Mouse (Mus musculus) layer of hippocampus, adult 8-10 months (tissue): ENCODE results near the gene Slc35e4. TPM values are rescaled to one million over a fixed set of nuclear protein-coding genes. Genes with fewer than 3 reads are reported as not detected.
A peak's percentile ranks its signal among the peaks of the same experiment; 100 is the strongest.
"Not testable (repeated sequence)": the region's sequence is repeated elsewhere in the genome, so short reads cannot be mapped to it uniquely, and the experiment has no call there.

Experiments used
- DNase-seq, 2 experiments: peaks; one replicate each; pipeline ENCODE4 v3.0.0; 2022; ENCODE audit warnings: low spot score in 2 of 2
- total RNA-seq, 4 experiments: library from RNA; stranded (reverse); gene quantifications; 2 replicates each; pipeline ENCODE4 v1.2.4; 2022

Gene Slc35e4
- 10 to 100 TPM; 15.0 to 19.8 (median 16.9) TPM for total RNA-seq

DNA sequence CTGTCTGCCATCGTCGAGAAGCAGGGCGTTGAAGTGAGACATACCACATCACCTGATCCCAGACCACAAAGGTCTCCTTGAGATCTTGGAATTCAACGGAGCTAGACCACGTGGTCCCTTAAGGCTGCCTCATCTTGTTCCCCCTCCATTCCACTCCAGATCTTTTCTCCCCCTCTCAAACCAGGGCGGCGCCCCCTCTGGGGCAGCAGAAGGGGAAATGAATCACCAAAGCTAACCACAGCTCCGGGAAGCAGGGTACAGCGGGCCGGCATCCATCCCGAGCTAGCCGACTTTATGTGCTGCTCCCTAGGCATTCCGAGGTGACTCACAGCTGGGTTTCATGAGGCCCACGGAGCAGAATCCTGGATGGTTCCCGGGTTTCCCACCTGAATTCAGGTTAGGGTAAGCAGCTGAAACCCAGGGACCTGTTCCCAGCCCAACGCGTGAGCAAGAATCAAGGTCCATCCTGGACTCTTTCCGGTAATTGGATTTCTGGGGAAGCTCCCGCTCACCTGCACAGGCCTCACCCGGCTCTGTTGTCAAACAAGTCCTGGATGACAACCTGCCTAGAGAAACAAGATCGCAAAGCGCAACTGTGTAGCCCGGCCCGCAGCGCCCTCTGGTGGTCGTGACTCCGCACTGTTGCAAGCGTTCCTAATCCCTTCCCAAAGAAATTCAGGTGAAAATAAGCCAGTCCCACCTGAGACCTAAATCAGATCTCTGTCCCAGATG is at the start of gene Slc35e4:
Gene Slc35e4 (minus strand): TSS at position 556 of the 732 bp plus-strand sequence.
- peak; percentile 58 to 81 for DNase-seq

DNA sequence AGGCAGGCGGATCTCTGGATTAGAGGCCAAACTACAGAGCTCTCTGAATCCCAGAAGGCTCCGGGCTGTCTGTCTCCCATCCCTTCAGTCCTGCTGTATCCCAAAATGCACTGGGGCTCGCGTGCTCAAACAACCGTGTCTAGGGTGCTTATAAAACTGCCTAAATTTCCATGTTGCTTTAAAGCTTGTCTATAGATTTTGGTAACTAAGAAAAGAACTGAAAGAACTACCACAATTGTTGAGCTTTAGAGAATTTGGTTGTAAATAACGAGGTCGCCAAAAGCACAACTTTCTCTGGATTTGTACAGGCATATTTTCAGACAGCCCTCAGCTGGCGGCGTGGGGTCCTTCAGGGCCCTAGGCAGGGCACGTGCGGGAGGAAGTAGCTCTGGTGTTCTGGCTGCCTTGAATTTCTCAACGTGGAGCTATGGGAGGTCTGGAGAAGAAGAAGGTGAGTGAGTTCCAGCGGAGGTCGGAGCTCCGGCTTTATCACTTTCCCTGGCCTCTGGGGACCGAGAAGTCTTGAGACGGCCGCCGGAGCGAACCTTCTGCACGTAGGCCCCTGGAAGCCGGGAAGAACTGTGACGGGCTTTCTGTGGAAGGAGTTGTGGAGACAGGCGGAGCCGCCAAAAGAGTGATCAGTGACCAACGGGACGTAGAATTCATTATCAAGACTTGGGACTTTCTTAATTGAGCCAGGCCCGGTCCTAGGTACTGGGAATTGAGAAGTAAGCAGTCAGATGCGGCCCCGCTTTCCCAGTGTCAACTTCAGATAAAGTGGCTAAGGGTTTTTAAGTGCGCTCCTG is 49.3 kb upstream of the Slc35e4 start, which contains the start of gene Pes1:
Gene Pes1 (plus strand): TSS at position 366 of the 806 bp plus-strand sequence.
- peak; percentile 77 to 87 for DNase-seq

DNA sequence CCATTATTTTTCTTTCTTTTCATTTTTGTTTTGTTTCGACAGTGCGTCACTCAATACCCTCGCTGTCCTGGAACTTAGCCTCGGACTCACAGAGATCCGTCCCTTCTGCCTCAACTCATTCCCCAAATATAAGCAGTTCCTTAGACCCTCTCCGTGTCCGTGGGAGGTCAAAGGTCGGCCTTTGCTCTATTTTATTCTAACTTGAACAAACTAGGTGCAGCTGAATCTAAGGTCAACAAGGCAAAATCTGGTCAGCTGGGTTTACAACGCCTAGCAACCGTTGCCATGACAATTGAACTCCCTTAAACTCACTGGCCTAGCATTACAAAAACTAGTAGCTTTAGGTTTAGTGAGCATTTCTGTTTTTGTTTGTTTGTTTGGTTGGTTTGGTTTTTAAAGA is 48.7 kb upstream of the Slc35e4 start:
- DNase-seq: no peak

- no peak for DNase-seq
Measured at GRCm38 (mm10) chr11:3961761-3962160, 47.3 kb upstream of the Slc35e4 start.

GRCm38 (mm10) chr11:3960901-3961300 is 46.4 kb upstream of the Slc35e4 start:
- DNase-seq: no peak

- not testable (repeated sequence) for DNase-seq
Measured at GRCm38 (mm10) chr11:3955371-3955770, 40.9 kb upstream of the Slc35e4 start.

DNA sequence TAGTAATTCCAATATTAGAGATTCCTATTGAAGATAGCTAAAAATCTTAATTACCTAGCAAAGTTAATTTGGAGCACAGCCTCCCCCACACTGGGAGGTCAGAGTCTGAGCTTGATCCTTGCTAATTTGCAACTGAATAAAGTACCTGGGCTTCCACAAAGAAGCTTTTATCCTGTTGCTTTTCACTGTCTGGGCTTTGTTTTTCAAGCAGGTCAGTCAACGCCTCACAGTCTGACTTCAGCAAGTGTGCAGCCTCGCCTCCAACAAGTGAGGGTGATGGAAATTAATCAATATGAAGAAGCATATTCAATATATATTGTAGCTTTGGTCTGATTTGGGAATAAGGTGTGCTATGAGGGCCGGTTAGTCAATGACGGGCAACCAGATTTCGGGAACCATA is 40.4 kb upstream of the Slc35e4 start:
- DNase-seq: not testable (repeated sequence)

DNA sequence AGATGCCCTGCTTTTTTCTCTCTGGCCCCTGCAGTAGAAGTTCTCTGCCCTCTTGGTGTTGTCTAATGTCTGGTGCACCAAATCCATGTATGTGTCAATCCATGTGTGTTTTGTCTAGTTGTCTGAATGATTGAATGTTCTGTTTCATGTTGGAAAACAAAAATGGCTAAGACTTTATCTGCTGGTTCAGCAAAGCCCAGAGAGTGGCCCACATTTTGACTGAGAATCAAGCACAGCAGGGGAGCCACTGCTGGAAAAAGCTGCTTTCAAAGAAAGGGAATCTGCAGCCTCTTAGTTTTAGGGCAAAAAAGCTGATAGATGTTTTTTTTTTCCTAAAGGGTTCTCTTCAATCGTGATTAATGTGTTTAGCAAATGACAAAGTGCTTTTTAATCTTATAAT is 31.9 kb upstream of the Slc35e4 start:
- no peak for DNase-seq

DNA sequence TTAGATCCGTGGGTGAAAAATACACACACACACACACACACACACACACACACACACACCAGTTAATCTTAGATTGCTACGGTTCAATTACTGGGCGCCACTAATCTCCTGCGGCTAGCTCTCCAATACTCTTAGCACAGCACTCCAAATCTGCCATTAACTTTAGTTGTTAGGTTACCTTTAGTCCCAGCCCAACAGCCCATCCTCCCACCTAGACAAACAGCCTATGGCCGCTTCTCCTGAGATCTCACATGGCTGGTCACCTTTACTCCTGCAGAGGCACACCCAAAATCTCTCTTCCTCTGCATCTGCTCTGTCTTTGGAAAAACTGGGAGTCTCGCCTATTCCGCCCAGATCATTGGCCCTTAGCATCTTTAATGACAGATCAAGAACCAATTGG is 26.9 kb upstream of the Slc35e4 start:
- no peak for DNase-seq

GRCm38 (mm10) chr11:3937321-3937874 is 22.9 kb upstream of the Slc35e4 start:
- DNase-seq: no peak

DNA sequence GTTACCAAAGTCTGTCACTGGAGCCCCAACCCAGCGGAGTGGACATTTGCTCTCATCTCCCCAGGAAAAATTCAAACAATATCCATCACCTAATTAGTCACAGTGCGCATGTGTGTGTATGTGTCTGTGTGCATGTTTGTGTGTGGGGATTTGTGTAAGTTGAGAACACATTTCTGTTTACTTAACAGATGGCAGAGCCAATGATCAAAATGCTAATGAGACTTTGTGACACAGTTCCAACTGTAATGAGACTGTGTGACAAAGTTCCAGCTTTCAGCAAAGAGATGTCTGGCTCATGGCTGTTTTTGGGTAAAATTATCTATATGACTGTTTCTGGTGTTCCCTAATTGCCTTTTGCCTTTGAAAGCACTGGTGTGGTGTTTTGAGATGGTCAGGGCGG is 21.9 kb upstream of the Slc35e4 start:
- DNase-seq: no peak

DNA sequence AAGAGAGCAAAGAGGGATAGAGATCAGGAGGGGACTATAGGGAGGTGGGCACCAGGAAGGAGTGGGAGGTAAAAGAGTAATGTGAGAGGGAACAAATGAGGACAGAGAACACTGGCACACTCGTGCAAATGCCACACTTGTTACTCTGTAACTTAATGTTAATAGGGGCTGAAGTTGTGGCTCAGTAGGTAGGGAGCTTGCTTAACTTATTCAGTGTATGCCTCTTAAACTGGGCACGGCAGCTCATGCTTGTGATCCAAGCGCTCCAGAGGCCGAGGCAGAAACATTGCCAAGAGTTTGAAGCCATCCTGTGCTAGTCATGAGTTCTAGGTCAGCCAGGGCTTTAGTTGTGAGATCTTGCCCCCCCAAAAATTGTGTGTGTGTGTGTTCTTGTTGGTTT is 20.7 kb upstream of the Slc35e4 start:
- no peak for DNase-seq

DNA sequence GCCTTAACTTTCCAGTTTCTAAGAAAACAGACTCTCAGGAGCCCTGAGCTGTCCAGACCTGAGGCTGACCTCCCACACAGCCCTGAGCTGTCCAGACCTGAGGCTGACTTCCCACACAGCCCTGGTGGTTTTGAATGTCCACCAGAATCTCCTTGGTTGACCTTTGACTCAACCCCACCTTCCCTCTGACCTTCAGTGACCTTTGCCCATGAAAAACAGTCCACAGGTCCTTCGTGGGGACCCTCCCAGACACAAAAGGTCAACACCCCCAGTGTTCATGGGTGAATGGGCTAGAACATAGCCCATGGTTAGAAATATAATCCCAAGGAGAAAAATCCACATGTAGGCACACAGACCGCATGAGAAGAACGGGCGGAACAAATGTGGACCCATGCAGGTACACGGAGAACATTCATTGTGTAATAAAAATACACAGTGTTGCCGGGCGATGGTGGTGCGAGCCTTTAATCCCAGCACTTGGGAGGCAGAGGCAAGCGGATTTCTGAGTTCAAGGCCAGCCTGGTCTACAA is 19.4 kb upstream of the Slc35e4 start:
- no peak for DNase-seq

DNA sequence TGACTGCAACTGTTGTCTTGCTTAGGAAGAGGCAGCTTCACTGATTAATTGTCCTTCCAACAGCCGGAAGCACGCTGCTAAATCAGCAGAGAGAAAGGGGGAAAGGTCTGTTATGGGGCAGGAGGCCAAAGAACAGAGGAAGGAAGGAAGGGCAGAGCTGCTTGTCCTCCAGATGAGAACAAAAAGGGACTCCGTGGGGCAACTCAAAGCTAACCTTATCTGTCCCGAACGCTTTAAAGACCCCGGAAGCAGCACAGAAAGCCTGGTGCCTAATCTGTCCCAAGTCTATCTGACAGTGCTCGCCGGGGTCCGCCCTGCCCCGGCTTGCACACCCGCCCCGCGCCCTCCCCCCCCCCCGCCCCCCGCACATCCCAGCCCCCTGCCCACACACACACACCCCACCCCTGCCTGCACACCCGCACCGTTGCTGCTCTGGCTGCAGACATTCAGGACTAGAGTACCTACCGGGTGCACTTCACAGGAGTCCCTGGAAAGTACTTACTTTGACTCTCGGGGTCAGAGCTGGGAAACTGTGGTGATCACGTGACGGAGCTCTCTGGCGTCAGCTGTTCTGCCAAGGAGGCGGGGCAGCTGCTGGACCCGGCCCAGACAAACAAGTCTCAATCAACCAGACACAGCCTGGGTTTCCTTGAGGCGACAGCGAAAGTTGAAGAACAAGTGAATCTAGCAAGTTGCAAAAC is 17.2 kb upstream of the Slc35e4 start, which contains the start of gene Tcn2:
Gene Tcn2 (minus strand): TSS at position 649 of the 701 bp plus-strand sequence.
- DNase-seq: peak in 1 of 2 experiments; percentile 63

DNA sequence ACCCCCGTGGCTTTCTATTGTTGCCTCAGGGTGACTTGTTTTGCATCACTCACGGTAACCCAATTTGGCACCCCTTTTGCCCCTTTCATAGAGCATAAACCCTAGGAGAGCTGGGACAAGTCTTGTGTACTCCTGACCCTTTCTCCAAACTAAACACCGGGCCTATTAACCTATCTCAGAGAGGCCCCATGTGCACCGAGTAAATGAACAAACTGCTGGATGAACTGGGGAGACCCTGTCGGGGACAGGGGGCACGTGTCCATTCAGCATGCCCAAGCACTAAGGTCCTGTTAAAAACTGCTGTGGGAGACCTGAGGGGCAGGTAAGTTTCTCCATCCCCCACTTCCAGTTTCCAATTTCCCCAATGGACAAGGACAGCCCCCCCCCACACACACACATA is 16.5 kb upstream of the Slc35e4 start:
- DNase-seq: no peak

GRCm38 (mm10) chr11:3930019-3930418 is 15.6 kb upstream of the Slc35e4 start:
- DNase-seq: peak in 1 of 2 experiments; percentile 1

- no peak for DNase-seq
Measured at GRCm38 (mm10) chr11:3925916-3926315, 11.5 kb upstream of the Slc35e4 start.

- DNase-seq: no peak
Measured at GRCm38 (mm10) chr11:3922731-3923130, 8.3 kb upstream of the Slc35e4 start.

DNA sequence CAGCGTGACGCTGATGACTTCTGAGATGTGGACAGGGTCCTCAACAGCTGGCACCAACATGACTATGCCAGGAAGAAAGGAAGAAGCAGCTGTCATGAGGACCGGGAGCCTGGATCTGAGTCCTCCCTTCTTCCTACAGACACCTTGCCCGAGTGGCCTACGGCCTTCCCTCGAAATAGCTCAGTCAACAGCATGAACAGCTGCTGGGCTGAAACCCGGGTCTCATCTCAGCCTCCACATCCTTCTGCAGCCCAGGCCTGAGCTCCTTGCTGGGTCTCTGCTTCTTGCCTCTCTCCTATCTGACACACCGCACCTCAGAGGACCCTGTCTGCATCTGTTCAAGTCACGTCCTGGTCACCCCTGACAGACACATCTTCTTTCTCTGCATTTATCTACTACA is 7.7 kb upstream of the Slc35e4 start:
- no peak for DNase-seq

- DNase-seq: peak in 1 of 2 experiments; percentile 57
Measured at GRCm38 (mm10) chr11:3921281-3921850, 6.9 kb upstream of the Slc35e4 start.

DNA sequence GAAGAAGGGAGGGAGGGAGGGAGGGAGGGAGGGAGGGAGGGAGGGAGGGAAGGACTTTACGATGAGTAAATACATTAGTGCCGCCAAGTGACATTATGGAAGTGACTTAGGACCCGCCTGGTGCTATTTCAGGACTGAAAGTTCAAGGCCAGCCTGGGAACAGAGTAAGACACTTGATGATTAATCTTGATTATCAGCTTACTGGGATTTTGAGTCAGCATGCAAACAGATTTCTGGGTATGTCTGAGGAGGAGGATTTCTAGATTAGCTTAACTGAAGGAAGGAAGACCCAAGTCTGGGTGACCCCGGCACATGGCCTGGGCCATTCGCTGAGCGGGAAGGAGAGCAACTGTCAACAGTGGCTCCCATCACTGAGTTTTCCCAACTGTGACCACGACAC is 6.0 kb upstream of the Slc35e4 start:
- no peak for DNase-seq
